Mouse (Mus musculus): ENCODE results near the gene Cdyl. TPM values are rescaled to one million over a fixed set of nuclear protein-coding genes. Genes with fewer than 3 reads are reported as not detected.

The Cdyl gene
- total RNA-seq, 2 experiments from 2014 or later: 33.0 to 33.9 TPM

DNA sequence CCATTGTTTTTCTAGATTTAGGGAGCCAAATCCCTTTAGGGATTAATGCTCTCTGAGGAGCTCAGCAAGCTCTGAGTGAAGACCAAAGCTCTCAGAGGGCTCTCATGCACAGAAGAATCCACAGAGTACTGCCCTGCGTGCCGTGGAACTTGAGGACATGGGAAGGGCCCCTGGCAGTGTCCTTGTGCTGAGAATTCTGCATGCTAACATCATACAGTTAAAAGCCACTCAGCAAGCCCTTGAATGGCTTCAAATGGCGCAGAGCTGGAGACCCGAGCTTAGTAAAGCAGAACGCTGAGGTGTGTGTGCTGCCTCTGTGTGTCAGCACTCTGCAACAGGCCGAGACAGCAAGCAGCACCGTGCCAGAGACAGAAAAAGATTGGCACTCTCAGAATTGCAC, 183.8 kb downstream of the Cdyl start:
- no peak overlapping the region for H3K4me3 ChIP-seq
- no peak for DNase-seq (ENCODE audit: low spot score in 2 of 2)
- no peak for TF ChIP-seq CTCF (conservative IDR thresholded peaks at IDR 0.05)
- no peak overlapping the region for H3K27ac ChIP-seq

GRCm38 (mm10) chr13:35845306-35845705, 185.7 kb downstream of the Cdyl start:
- DNase-seq (ENCODE audit: low spot score in 2 of 2): no peak
- H3K4me3 ChIP-seq: no peak overlapping the region
- H3K27ac ChIP-seq: no peak overlapping the region
- no peak for TF ChIP-seq CTCF (conservative IDR thresholded peaks at IDR 0.05)

DNA sequence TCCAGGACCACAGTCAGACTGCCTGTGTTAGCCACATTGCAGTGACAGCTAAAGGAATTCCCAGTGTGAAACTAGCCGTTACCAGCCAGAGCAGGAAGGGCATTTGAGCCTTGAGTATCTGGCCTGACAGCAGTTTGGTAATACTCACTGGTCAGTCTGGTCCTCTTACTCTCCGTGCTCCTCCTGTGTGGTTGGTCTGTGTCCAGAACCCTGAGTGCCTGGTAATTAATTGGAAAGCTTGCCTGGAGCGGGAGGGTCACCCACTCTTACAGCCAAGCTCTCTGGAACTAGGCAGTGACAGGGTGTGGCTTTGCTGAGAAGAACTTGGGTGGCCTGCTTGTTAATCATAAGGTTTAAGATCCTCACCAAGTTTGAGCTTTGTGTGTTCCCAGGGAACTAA, 189.1 kb downstream of the Cdyl start:
- no peak for TF ChIP-seq CTCF (conservative IDR thresholded peaks at IDR 0.05)
- DNase-seq (ENCODE audit: low spot score in 2 of 2): no peak
- Histone ChIP-seq H3K27ac (no peak overlapping the region), H3K4me3 (no peak overlapping the region)

GRCm38 (mm10) chr13:35851581-35851980, 191.9 kb downstream of the Cdyl start:
- DNase-seq (ENCODE audit: low spot score in 2 of 2): no peak
- no peak overlapping the region for H3K4me3 ChIP-seq
- H3K27ac ChIP-seq: no peak overlapping the region
- TF ChIP-seq CTCF (conservative IDR thresholded peaks at IDR 0.05): no peak

- H3K4me3 ChIP-seq: no peak overlapping the region
- no peak for TF ChIP-seq CTCF (conservative IDR thresholded peaks at IDR 0.05)
- no peak overlapping the region for H3K27ac ChIP-seq
- no peak for DNase-seq (ENCODE audit: low spot score in 2 of 2)
These were observed 193.4 kb downstream of the Cdyl start for GRCm38 (mm10) chr13:35852851-35853575.

GRCm38 (mm10) chr13:35857486-35857885, 197.9 kb downstream of the Cdyl start:
- no peak overlapping the region for H3K4me3 ChIP-seq
- TF ChIP-seq CTCF (conservative IDR thresholded peaks at IDR 0.05): no peak
- no peak for DNase-seq (ENCODE audit: low spot score in 2 of 2)
- H3K27ac ChIP-seq: no peak overlapping the region

DNA sequence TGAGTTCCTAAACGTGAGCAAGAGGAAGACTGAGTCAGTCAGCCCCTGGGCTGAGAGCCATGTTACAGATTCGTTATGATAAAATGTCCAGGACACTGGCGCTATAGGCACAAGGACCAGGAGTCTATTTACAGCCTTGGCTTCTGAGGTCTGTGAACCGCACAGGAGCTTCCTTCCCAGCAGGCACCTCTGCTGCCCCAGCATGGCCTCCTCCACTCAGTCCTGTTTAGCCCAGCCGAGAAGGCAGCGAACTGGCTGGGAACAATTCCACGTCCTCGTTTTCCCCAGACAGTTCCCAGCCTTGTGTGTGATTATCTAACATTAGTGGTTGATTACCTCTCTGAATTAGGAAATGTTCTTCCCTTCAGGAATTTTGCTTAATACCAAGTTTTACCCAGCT, 201.3 kb downstream of the Cdyl start:
- no peak for TF ChIP-seq CTCF (conservative IDR thresholded peaks at IDR 0.05)
- no peak overlapping the region for H3K4me3 ChIP-seq
- no peak overlapping the region for H3K27ac ChIP-seq
- DNase-seq (ENCODE audit: low spot score in 2 of 2): no peak

- Histone ChIP-seq H3K4me3 (no peak overlapping the region), H3K27ac (no peak overlapping the region)
- no peak for DNase-seq (ENCODE audit: low spot score in 2 of 2)
- no peak for TF ChIP-seq CTCF (conservative IDR thresholded peaks at IDR 0.05)
These were observed 211.0 kb downstream of the Cdyl start for GRCm38 (mm10) chr13:35870659-35871058.

DNA sequence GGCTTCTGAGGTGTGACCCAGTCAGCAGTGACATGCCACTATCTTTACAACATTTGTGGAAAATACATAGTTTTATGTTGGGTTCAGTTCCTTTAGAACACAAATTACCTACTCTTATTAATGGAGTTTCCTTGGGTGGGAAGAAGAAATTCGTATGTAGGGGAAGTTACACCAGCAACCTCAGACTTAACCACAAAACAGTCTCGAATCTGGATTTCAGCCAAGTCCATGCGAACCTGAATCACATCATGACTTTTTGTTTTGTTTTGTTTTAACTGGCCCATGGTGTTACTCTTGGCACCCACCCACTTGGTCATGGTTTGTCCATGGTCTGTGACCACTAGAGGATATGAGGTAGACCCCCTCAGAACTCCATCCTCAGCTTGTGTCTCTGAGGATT, 211.5 kb downstream of the Cdyl start:
- no peak overlapping the region for H3K27ac ChIP-seq
- TF ChIP-seq CTCF (conservative IDR thresholded peaks at IDR 0.05): no peak
- H3K4me3 ChIP-seq: no peak overlapping the region
- DNase-seq (ENCODE audit: low spot score in 2 of 2): no peak

- Histone ChIP-seq H3K4me3 (no peak overlapping the region), H3K27ac (no peak overlapping the region)
- no peak for TF ChIP-seq CTCF (conservative IDR thresholded peaks at IDR 0.05)
- DNase-seq (ENCODE audit: low spot score in 2 of 2): no peak
These were observed 215.8 kb downstream of the Cdyl start for GRCm38 (mm10) chr13:35875396-35875795.

DNA sequence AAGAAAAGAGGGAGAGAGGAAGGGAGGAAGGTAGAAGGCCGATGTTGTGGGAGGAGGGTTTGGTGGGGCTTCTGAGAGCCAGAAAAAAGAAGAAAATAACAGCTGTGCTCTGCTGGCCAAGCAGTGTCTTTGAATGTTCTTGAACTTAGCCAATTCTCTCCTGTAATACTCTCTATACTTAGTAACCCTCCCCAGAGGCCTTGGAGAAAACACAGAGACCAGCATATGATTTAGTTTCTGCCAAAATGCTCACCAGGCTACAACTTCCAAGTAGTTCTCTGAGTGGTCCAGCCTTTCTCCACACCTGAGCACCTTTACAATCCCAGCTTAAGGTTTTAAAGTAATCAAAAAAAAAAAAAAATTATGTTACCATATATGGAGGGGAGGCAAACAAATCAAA, 218.6 kb downstream of the Cdyl start:
- Histone ChIP-seq H3K27ac (no peak overlapping the region), H3K4me3 (no peak overlapping the region)
- no peak for DNase-seq (ENCODE audit: low spot score in 2 of 2)
- TF ChIP-seq CTCF (conservative IDR thresholded peaks at IDR 0.05): no peak

DNA sequence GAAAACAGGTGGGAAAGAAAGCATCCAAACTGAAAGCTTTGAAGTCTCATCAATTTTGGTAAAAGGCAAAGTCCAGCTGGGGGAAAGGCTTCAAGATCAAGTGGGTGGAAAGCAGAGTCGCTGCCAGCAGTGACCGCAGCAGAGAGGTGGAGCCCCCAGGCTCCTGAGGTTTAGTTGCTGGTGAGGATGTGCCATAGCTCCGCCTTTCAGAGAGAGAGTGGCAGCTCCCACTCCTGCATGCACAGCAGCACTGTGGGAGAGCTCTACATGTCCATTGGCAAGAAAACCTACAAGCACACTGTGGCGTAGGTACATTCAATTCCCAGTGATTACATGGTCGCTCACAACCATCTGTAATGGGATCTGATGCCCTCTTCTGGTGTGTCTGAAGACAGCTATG, 219.4 kb downstream of the Cdyl start:
- Histone ChIP-seq H3K4me3 (no peak overlapping the region), H3K27ac (no peak overlapping the region)
- DNase-seq (ENCODE audit: low spot score in 2 of 2): no peak
- 0 out of 2 replicates have a peak, but pooled peaks have one; percentile 12 for TF ChIP-seq CTCF (conservative IDR thresholded peaks at IDR 0.05)

GRCm38 (mm10) chr13:35879519-35879918, 219.9 kb downstream of the Cdyl start:
- no peak for DNase-seq (ENCODE audit: low spot score in 2 of 2)
- Histone ChIP-seq H3K27ac (no peak overlapping the region), H3K4me3 (no peak overlapping the region)
- TF ChIP-seq CTCF (conservative IDR thresholded peaks at IDR 0.05): no peak

DNA sequence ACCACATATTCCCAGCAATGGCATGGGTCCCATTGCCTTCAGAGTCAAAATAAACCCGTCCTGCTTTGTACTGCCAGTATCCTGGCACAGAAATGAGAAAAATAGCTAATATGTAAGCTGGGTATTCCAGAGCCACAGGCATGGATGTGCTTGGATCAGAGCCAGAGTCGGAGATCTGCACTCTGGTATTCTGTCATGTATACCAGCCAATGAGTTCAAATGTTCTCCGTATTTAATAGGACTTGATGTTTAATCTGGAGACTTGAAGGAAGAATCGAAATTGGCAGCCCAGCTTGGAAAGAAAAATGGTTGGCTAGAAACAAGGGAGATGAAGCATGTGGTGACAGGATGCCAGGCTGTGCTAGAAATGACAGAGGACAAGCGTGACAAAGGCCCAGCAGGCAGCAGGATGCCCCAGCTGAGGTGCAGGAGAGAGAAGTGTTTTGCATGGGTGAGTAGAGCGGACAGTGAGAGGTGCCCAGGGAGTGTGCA, 221.0 kb downstream of the Cdyl start:
- no peak overlapping the region for H3K27ac ChIP-seq
- no peak for DNase-seq (ENCODE audit: low spot score in 2 of 2)
- no peak for TF ChIP-seq CTCF (conservative IDR thresholded peaks at IDR 0.05)
- H3K4me3 ChIP-seq: no peak overlapping the region

Data from layer of hippocampus, adult 2 months (tissue).